Mouse (Mus musculus): ENCODE results near the gene Ppil2. TPM values are rescaled to one million over a fixed set of nuclear protein-coding genes. Genes with fewer than 3 reads are reported as not detected.

The Ppil2 gene
- polyA plus RNA-seq, 1 experiment from 2014 or later: 61.5 TPM

DNA sequence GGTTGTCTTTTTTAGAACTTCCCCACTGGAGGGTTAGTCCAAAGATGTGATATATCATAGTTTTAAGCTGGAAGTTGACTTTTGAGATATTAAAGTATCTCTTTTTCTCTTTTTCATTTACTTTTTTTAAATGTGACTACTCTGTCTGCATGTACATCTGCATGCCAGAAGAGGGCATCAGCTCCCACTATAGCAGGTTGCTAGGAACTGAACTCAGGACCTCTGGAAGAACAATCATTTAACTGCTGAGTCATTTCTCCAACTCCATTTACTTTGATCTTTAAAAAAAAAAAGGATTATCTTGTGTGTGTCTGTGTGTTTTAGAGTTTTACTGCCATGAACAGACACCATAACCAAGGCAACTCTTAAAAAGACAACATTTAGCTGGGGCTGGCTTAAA lies 34.2 kb downstream of the Ppil2 start:
- H3K9me3 ChIP-seq (ENCODE audit: control insufficient read depth, low read length): no peaks in the 10 kb centered on the region
- no peak overlapping the region for H3K4me2 ChIP-seq (replicated peaks; ENCODE audit: low read depth)
- TF ChIP-seq CTCF (IDR thresholded peaks at IDR 0.05; ENCODE audit: low read depth) (peak; percentile 13; the same call in 1 of the 2 replicates), EP300 (optimal IDR thresholded peaks at IDR 0.05) (no peak)
- no peak overlapping the region for H3K9ac ChIP-seq (ENCODE audit: low read length)
- ATAC-seq (ENCODE audit: low FRiP score, low TSS enrichment) (no peak), DNase-seq (ENCODE audit: low spot score) (no peak)
- H3K27ac ChIP-seq (replicated peaks): no peak overlapping the region
- no peaks in the 10 kb centered on the region; the same call in 1 of the 2 replicates for H3K36me3 ChIP-seq (ENCODE audit: control insufficient read depth, insufficient read depth, low read length)
- H3K27me3 ChIP-seq (ENCODE audit: control insufficient read depth, insufficient read depth, low read length): no peaks in the 10 kb centered on the region
- no peaks in the 10 kb centered on the region for H3K4me1 ChIP-seq (replicated peaks; ENCODE audit: control insufficient read depth, insufficient read depth)
- H3K4me3 ChIP-seq (ENCODE audit: low read depth, low read length): no peak overlapping the region

DNA sequence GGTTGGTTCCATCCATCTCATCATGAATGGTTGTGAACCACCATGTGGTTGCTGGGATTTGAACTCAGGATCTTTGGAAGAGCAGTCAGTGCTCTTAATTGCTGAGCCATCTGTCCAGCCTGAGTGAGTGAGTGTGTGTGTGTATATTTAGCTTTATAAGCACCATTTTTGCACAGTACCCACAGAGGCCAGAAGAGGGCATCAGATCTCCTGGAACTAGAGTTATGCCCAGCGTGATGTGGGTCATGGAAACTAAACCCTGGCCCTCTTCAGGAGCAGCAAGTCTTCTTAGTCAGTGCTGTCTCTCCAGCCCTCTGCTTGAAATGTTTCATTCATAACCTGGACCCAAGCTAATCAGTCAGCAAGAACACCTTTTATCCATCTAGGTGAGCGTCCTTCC lies 34.8 kb downstream of the Ppil2 start:
- DNase-seq (ENCODE audit: low spot score): no peak
- Histone ChIP-seq H3K27ac (replicated peaks) (no peak overlapping the region), H3K4me2 (replicated peaks; ENCODE audit: low read depth) (no peak overlapping the region), H3K4me1 (replicated peaks; ENCODE audit: control insufficient read depth, insufficient read depth) (no peaks in the 10 kb centered on the region), H3K4me3 (ENCODE audit: low read depth, low read length) (no peak overlapping the region), H3K9ac (ENCODE audit: low read length) (no peak overlapping the region), H3K27me3 (ENCODE audit: control insufficient read depth, insufficient read depth, low read length) (no peaks in the 10 kb centered on the region), H3K36me3 (ENCODE audit: control insufficient read depth, insufficient read depth, low read length) (no peaks in the 10 kb centered on the region; the same call in 1 of the 2 replicates), H3K9me3 (ENCODE audit: control insufficient read depth, low read length) (no peaks in the 10 kb centered on the region)
- TF ChIP-seq EP300 (optimal IDR thresholded peaks at IDR 0.05) (no peak), CTCF (IDR thresholded peaks at IDR 0.05; ENCODE audit: low read depth) (peak; percentile 23; the same call in 1 of the 2 replicates)
- WGBS: 94% methylated on average over 2 of the region's 2 CpGs
- no peak for ATAC-seq (ENCODE audit: low FRiP score, low TSS enrichment)

DNA sequence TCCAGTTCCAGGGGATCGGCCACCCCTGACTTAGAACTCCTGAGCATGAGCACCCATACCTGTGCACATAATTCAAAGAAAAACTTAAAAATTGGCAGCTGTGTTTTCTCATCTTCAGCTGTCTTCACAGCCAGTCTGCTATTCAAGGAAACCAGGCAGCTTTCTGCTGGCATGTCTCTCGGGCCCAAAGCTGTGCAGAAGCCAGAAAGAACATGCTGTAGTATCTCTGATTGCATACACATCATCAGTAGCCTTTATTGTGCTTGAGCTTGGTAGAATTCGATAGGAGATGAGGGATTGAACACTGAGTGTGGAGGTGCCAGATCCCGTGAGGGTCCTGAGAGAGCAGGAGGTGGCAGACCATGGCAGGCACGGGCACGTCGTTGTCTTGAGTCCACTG lies 38.1 kb downstream of the Ppil2 start:
- WGBS: 87% methylated on average over 7 of the region's 7 CpGs

DNA sequence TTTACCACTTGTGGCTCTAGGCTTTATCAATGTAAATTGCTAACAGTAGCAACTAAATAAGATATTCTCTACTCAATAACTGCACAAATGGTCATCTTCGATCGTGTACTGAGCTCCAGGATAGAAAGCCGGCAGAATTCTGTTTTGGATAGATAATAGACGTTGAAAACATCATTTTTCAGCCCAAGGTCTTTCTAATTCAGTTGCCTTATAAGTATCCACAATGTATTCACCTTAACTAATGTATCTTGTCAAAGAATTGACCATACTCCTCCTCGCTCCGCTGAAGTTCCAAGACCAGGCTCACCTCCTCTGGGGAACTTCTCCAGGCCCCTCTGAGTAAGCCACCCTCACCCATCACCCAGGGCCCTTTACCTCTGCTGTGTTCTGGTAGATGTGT lies 40.3 kb downstream of the Ppil2 start:
- H3K27me3 ChIP-seq (ENCODE audit: control insufficient read depth, insufficient read depth, low read length): no peaks in the 10 kb centered on the region
- TF ChIP-seq EP300 (optimal IDR thresholded peaks at IDR 0.05) (no peak), CTCF (IDR thresholded peaks at IDR 0.05; ENCODE audit: low read depth) (no peak)
- no peak overlapping the region for H3K9ac ChIP-seq (ENCODE audit: low read length)
- peak overlapping the region; percentile 89 for H3K4me2 ChIP-seq (replicated peaks; ENCODE audit: low read depth)
- no peaks in the 10 kb centered on the region for H3K9me3 ChIP-seq (ENCODE audit: control insufficient read depth, low read length)
- WGBS: 32% methylated on average over 6 of the region's 6 CpGs
- DNase-seq (ENCODE audit: low spot score) (no peak), ATAC-seq (ENCODE audit: low FRiP score, low TSS enrichment) (no peak)
- no peaks in the 10 kb centered on the region for H3K4me1 ChIP-seq (replicated peaks; ENCODE audit: control insufficient read depth, insufficient read depth)
- peak overlapping the region; percentile 70 for H3K4me3 ChIP-seq (ENCODE audit: low read depth, low read length)
- H3K36me3 ChIP-seq (ENCODE audit: control insufficient read depth, insufficient read depth, low read length): no peaks in the 10 kb centered on the region
- H3K27ac ChIP-seq (replicated peaks): no peak overlapping the region

More for the DNA sequence above, 38.1 kb downstream of the Ppil2 start:
- TF ChIP-seq EP300 (optimal IDR thresholded peaks at IDR 0.05) (no peak), CTCF (IDR thresholded peaks at IDR 0.05; ENCODE audit: low read depth) (no peak)
- Histone ChIP-seq H3K36me3 (ENCODE audit: control insufficient read depth, insufficient read depth, low read length) (no peaks in the 10 kb centered on the region), H3K4me3 (ENCODE audit: low read depth, low read length) (no peak overlapping the region), H3K4me1 (replicated peaks; ENCODE audit: control insufficient read depth, insufficient read depth) (no peaks in the 10 kb centered on the region), H3K27me3 (ENCODE audit: control insufficient read depth, insufficient read depth, low read length) (no peaks in the 10 kb centered on the region), H3K9me3 (ENCODE audit: control insufficient read depth, low read length) (no peaks in the 10 kb centered on the region), H3K9ac (ENCODE audit: low read length) (no peak overlapping the region), H3K4me2 (replicated peaks; ENCODE audit: low read depth) (no peak overlapping the region), H3K27ac (replicated peaks) (no peak overlapping the region)
- DNase-seq (ENCODE audit: low spot score) (no peak), ATAC-seq (ENCODE audit: low FRiP score, low TSS enrichment) (no peak)

DNA sequence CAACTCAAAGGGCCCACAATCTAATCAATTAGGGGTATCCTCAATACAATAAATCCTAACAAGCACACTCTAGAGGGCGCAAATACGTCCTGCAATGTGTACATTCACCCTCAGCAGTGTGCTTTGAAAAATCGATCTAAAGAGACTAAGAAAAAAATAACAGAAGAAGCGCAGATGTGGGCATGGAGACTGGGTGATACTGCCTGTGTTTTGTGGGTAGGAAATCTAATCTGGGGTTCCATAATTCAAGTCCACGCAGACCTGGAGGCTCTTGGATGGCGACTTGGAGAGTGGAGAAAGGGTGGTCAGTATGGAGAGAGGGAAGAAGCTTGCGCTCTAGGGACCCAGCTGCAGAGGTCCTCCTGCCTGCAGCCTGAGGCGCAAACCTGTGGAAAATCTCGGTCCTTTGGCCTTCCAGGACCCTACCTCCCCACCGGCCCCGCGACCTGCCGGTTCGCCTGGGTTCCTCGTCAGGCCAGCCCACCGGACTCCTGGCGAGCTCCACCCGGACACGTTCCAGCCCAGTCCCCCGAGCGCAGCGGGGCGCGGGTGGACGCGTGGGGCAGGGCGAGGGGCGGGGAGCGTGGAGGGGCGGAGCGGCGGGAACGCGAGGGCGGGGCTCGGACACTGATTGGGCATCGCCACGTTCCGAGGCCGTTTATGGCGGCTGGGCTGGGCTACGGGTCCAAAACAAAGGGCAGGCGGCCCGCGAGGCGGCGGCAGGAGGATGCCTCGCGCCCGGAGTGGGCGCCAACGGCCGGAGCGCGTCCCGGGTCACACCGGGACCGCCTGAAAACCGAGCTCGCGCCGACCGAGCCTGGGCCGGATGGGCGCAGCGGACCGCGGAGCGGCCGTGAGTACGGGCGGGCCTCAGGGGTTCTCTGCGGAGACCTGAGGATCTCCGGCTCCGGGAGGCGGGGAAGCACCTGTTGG lies 41.3 kb downstream of the Ppil2 start, which contains the start of gene Ypel1:
Gene Ypel1 (plus strand): TSS at position 186 of the 933 bp plus-strand sequence.
- Histone ChIP-seq H3K4me2 (replicated peaks; ENCODE audit: low read depth) (peak within 1 kb of the TSS; percentile 89), H3K9me3 (ENCODE audit: control insufficient read depth, low read length) (no peaks in the 10 kb centered on the region), H3K27me3 (ENCODE audit: control insufficient read depth, insufficient read depth, low read length) (no peaks in the 10 kb centered on the region), H3K4me3 (ENCODE audit: low read depth, low read length) (peak within 1 kb of the TSS; percentile 70), H3K27ac (replicated peaks) (peak within 1 kb of the TSS; percentile 76), H3K4me1 (replicated peaks; ENCODE audit: control insufficient read depth, insufficient read depth) (no peaks in the 10 kb centered on the region), H3K36me3 (ENCODE audit: control insufficient read depth, insufficient read depth, low read length) (no peaks in the 10 kb centered on the region), H3K9ac (ENCODE audit: low read length) (peak within 1 kb of the TSS; percentile 68)
- DNase-seq (ENCODE audit: low spot score) (peak; percentile 88), ATAC-seq (ENCODE audit: low FRiP score, low TSS enrichment) (peak; percentile 94)
- TF ChIP-seq CTCF (IDR thresholded peaks at IDR 0.05; ENCODE audit: low read depth) (peak; percentile 61), EP300 (optimal IDR thresholded peaks at IDR 0.05) (no peak)
- WGBS: under 1% methylated on average over 74 of the region's 76 CpGs

DNA sequence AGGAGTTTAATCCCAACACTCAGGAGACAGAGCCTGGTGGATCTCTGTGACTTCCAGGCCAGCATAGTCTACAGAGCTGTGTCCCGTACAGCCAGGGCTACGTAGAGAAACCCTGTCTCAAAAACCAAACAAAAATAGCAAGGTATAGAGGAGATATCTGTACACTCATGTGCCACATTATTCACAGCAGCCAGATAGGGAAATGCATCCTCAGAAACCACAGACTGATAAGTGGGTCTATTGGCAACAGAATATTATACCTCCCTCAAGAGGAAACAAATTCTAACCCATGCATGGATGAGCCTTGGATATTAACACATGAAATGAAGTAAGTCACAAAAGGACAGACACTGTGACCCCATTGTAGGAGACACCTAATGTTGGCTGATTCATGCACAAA lies 43.5 kb downstream of the Ppil2 start:
- 75% methylated on average over 2 of the region's 2 CpGs for WGBS
- H3K27me3 ChIP-seq (ENCODE audit: control insufficient read depth, insufficient read depth, low read length): no peaks in the 10 kb centered on the region

More for the DNA sequence above, 43.5 kb downstream of the Ppil2 start:
- no peak for DNase-seq (ENCODE audit: low spot score)
- Histone ChIP-seq H3K9me3 (ENCODE audit: control insufficient read depth, low read length) (no peaks in the 10 kb centered on the region), H3K27ac (replicated peaks) (no peak overlapping the region), H3K4me3 (ENCODE audit: low read depth, low read length) (no peak overlapping the region), H3K36me3 (ENCODE audit: control insufficient read depth, insufficient read depth, low read length) (no peaks in the 10 kb centered on the region), H3K4me1 (replicated peaks; ENCODE audit: control insufficient read depth, insufficient read depth) (no peaks in the 10 kb centered on the region), H3K4me2 (replicated peaks; ENCODE audit: low read depth) (no peak overlapping the region), H3K9ac (ENCODE audit: low read length) (no peak overlapping the region)
- TF ChIP-seq CTCF (IDR thresholded peaks at IDR 0.05; ENCODE audit: low read depth) (no peak), EP300 (optimal IDR thresholded peaks at IDR 0.05) (no peak)
- no peak for ATAC-seq (ENCODE audit: low FRiP score, low TSS enrichment)
